Mouse (Mus musculus) lung, postnatal 36 days (tissue): Measurements from ENCODE around the gene Prtg.

Experiments used
- DNase-seq: peaks from one replicate; pipeline ENCODE4 v3.0.0; 2022; ENCODE audit warnings: mixed read lengths

The Prtg gene

GRCm38 (mm10) chr9:72915728-72916127 lies 109.1 kb downstream of the Prtg start:
- DNase-seq: no peak

- no peak for DNase-seq
Measured at GRCm38 (mm10) chr9:72923068-72923467, 116.4 kb downstream of the Prtg start.

- DNase-seq: peak; percentile 26
Measured at GRCm38 (mm10) chr9:72925021-72925934, 118.6 kb downstream of the Prtg start, which contains the start of gene Pygo1. TSS of gene Pygo1 (plus strand) at chr9:72925645.

- no peak for DNase-seq
Measured at GRCm38 (mm10) chr9:72925935-72926258, 119.2 kb downstream of the Prtg start.

GRCm38 (mm10) chr9:72931166-72931790 lies 124.6 kb downstream of the Prtg start:
- DNase-seq: no peak

- no peak for DNase-seq
Measured at GRCm38 (mm10) chr9:72935309-72935708, 128.6 kb downstream of the Prtg start.

- DNase-seq: peak; percentile 78
Measured at GRCm38 (mm10) chr9:72936301-72936700, 129.6 kb downstream of the Prtg start.

GRCm38 (mm10) chr9:72943424-72943823 lies 136.8 kb downstream of the Prtg start:
- peak; percentile 27 for DNase-seq

GRCm38 (mm10) chr9:72944286-72944685 lies 137.6 kb downstream of the Prtg start:
- no peak for DNase-seq

- DNase-seq: no peak
Measured at GRCm38 (mm10) chr9:72947010-72947409, 140.3 kb downstream of the Prtg start.

- DNase-seq: no peak
Measured at GRCm38 (mm10) chr9:72949572-72949971, 142.9 kb downstream of the Prtg start.

- peak; percentile 57 for DNase-seq
Measured at GRCm38 (mm10) chr9:72954746-72955145, 148.1 kb downstream of the Prtg start.

- DNase-seq: peak; percentile 73
Measured at GRCm38 (mm10) chr9:72955546-72955945, 148.9 kb downstream of the Prtg start.

GRCm38 (mm10) chr9:72958521-72959450 lies 152.1 kb downstream of the Prtg start, which contains the start of the genes Dyx1c1 and Gm44503:
TSS of gene Dyx1c1 (plus strand) at chr9:72958785.
TSS of gene Gm44503 (plus strand) at chr9:72958852.
- peak; percentile 88 for DNase-seq

- DNase-seq: no peak
Measured at GRCm38 (mm10) chr9:72961346-72961745, 154.7 kb downstream of the Prtg start.

- DNase-seq: peak; percentile 44
Measured at GRCm38 (mm10) chr9:72961959-72962358, 155.3 kb downstream of the Prtg start.
